Mouse (Mus musculus): ENCODE results near the gene Tyk2.

GRCm38 (mm10) chr9:21131059-21131956 is at the start of gene Tyk2:
- TF ChIP-seq CTCF (IDR thresholded peaks at IDR 0.05; ENCODE audit: low read depth, low read length): no peak
- TF ChIP-seq GATA1 (IDR thresholded peaks at IDR 0.05; ENCODE audit: borderline replicate concordance, low read length): no peak
- TF ChIP-seq POLR2AphosphoS5 (IDR thresholded peaks at IDR 0.05; ENCODE audit: insufficient replicate concordance, low read depth, low read length): no peak
- no peak for TF ChIP-seq GATA2 (IDR thresholded peaks at IDR 0.05; ENCODE audit: borderline replicate concordance, low read depth, low read length)
- TF ChIP-seq TAL1 (conservative IDR thresholded peaks at IDR 0.05; ENCODE audit: low read depth, low read length): no peak

Data from G1E (cell line).